Mouse (Mus musculus) ES-E14 (cell line): ENCODE measurements around the gene Tube1.
A peak's percentile ranks its signal among the peaks of the same experiment; 100 is the strongest.

Source experiments
- CHD2 ChIP-seq: IDR thresholded peaks from 2 replicates; pipeline ENCODE4 v1.6.1; 2014; ENCODE audit warnings: mild to moderate bottlenecking, low read depth, low read length, inconsistent platforms
- HCFC1 ChIP-seq: IDR thresholded peaks from 2 replicates; pipeline ENCODE4 v1.6.1; 2012; ENCODE audit warnings: low read length, inconsistent platforms, borderline replicate concordance; ENCODE audit not compliant: insufficient read depth
- ZC3H11A ChIP-seq: IDR thresholded peaks from 2 replicates; pipeline ENCODE4 v1.6.1; 2012; ENCODE audit warnings: low read depth, mild to moderate bottlenecking, inconsistent platforms, low read length, borderline replicate concordance
- ZNF384 ChIP-seq: IDR thresholded peaks from 2 replicates; pipeline ENCODE4 v1.6.1; 2012; ENCODE audit warnings: low read depth, low read length, inconsistent platforms

DNA sequence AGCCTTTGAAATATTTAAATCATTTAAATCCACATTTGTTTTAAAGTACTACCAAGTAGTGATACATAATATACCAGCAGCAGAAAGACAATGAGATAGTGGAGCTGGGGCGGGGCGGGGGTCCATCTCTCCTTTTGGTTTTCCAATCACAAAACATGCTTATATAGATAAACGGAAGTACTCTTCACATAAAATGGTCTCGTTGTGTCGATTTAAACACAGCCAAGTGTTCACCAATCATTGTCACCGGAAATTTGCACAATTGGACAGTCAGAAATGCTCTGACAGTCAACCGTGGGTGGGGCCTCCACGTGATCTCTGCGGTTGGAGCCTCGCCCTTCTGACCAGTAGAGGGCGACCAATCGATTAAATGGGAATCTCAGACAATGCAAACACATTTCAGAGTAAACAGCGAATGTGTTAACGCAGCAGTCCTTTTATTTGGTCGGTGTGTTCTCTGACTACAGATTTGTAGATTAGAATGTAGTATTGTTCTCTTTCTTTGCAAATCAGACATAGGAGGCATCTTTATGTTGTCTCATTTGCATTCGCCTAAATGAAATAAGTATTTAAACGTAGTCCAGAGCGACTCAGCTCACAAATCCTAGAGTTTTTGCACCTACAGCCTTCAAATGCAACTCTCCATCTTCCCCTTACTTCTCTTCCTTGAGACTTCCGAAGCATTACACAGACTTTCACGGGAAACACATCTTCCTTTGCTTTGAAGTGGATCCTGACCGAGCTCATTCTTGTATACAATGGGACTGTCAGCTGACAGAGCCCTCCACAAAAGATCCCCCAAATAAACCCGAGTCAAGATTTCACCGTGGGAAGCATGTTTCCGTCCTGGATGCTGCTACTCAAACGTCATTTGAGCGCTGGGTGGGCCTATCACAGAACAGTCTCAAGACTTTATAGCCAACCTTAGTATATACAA is 38.1 kb downstream of the Tube1 start:
- TF ChIP-seq ZC3H11A (0 out of 2 replicates have a peak, but pooled peaks have one; percentile 14), CHD2 (no peak), HCFC1 (no peak), ZNF384 (no peak)
